Mouse (Mus musculus) adrenal gland, postnatal 4 days (tissue): Measurements from ENCODE around the gene Gm45062. TPM values are rescaled to one million over a fixed set of nuclear protein-coding genes. Genes with fewer than 3 reads are reported as not detected.

Experiments used
- DNase-seq, 2 experiments: peaks; one replicate each; pipeline ENCODE4 v3.0.0; 2021 to 2022; ENCODE audit warnings: low spot score in 2 of 2, mixed read lengths in 2 of 2
- total RNA-seq, 2 experiments: library from RNA; stranded (reverse); gene quantifications; 2 replicates each; pipeline ENCODE4 v1.2.3; 2021

Gene Gm45062
- total RNA-seq, 2 experiments from 2014 or later = not detected

GRCm38 (mm10) chr6:8617369-8617768 is 358.1 kb downstream of the Gm45062 start:
- no peak for DNase-seq

- DNase-seq = no peak
Observed at GRCm38 (mm10) chr6:8619582-8620350, 360.5 kb downstream of the Gm45062 start.

GRCm38 (mm10) chr6:8623045-8623444 is 363.8 kb downstream of the Gm45062 start:
- DNase-seq = no peak

GRCm38 (mm10) chr6:8628226-8628625 is 369.0 kb downstream of the Gm45062 start:
- DNase-seq = no peak

- DNase-seq = no peak
Observed at GRCm38 (mm10) chr6:8628715-8629267, 369.5 kb downstream of the Gm45062 start.

GRCm38 (mm10) chr6:8630531-8630930 is 371.3 kb downstream of the Gm45062 start:
- no peak for DNase-seq

- DNase-seq = no peak
Observed at GRCm38 (mm10) chr6:8631362-8631761, 372.1 kb downstream of the Gm45062 start.

GRCm38 (mm10) chr6:8631986-8632632 is 372.9 kb downstream of the Gm45062 start:
- DNase-seq = no peak

GRCm38 (mm10) chr6:8632701-8633100 is 373.5 kb downstream of the Gm45062 start:
- DNase-seq = no peak

- no peak for DNase-seq
Observed at GRCm38 (mm10) chr6:8638122-8638521, 378.9 kb downstream of the Gm45062 start.

- DNase-seq = no peak
Observed at GRCm38 (mm10) chr6:8638899-8639298, 379.6 kb downstream of the Gm45062 start.

- DNase-seq = no peak
Observed at GRCm38 (mm10) chr6:8639526-8639925, 380.3 kb downstream of the Gm45062 start.

GRCm38 (mm10) chr6:8640863-8641262 is 381.6 kb downstream of the Gm45062 start:
- DNase-seq = no peak

- DNase-seq = no peak
Observed at GRCm38 (mm10) chr6:8644703-8645102, 385.5 kb downstream of the Gm45062 start.

- DNase-seq = no peak
Observed at GRCm38 (mm10) chr6:8645708-8646107, 386.5 kb downstream of the Gm45062 start.

Other genes starting within 250 kb of the Gm45062 start
- gene Col28a1, start 66.8 kb upstream of the Gm45062 start, total RNA-seq = 1 to 10 TPM; 4.0 to 5.1 TPM
- 10 to 100 TPM; 25.9 to 28.0 TPM for gene Mios, start 50.2 kb upstream of the Gm45062 start, total RNA-seq
- gene Rpa3, start 277 bp upstream of the Gm45062 start, total RNA-seq = 10 to 100 TPM; 41.4 to 44.3 TPM
- gene Umad1, start 162 bp upstream of the Gm45062 start, total RNA-seq = 10 to 100 TPM; 13.1 to 16.5 TPM